Mouse (Mus musculus) frontal cortex, postnatal 14 days (tissue): ENCODE results near the gene Atp6v1b1.

Experiments
- DNase-seq, 2 experiments: peaks; one replicate each; pipeline ENCODE4 v3.0.0; 2022; ENCODE audit warnings: low spot score in 2 of 2

The Atp6v1b1 gene

GRCm38 (mm10) chr6:83742761-83743160 is at the start of gene Atp6v1b1:
Gene Atp6v1b1, plus strand, starts transcription at chr6:83742990.
- no peak for DNase-seq

- no peak for DNase-seq
Measured at GRCm38 (mm10) chr6:83693835-83694234, 49.0 kb upstream of the Atp6v1b1 start.

GRCm38 (mm10) chr6:83695731-83696130 is 47.1 kb upstream of the Atp6v1b1 start:
- no peak for DNase-seq

- no peak for DNase-seq
Measured at GRCm38 (mm10) chr6:83696684-83697083, 46.1 kb upstream of the Atp6v1b1 start.

GRCm38 (mm10) chr6:83697932-83698331 is 44.9 kb upstream of the Atp6v1b1 start:
- no peak for DNase-seq

- DNase-seq: no peak
Measured at GRCm38 (mm10) chr6:83699971-83700370, 42.8 kb upstream of the Atp6v1b1 start.

- no peak for DNase-seq
Measured at GRCm38 (mm10) chr6:83701001-83701400, 41.8 kb upstream of the Atp6v1b1 start.

GRCm38 (mm10) chr6:83702146-83702999 is 40.4 kb upstream of the Atp6v1b1 start:
- DNase-seq: no peak

- DNase-seq: no peak
Measured at GRCm38 (mm10) chr6:83703000-83703721, 39.6 kb upstream of the Atp6v1b1 start.

- no peak for DNase-seq
Measured at GRCm38 (mm10) chr6:83703722-83704078, 39.1 kb upstream of the Atp6v1b1 start.

- DNase-seq: no peak
Measured at GRCm38 (mm10) chr6:83704294-83704693, 38.5 kb upstream of the Atp6v1b1 start.

- no peak for DNase-seq
Measured at GRCm38 (mm10) chr6:83704701-83705100, 38.1 kb upstream of the Atp6v1b1 start.

- no peak for DNase-seq
Measured at GRCm38 (mm10) chr6:83707738-83708510, 34.9 kb upstream of the Atp6v1b1 start.

- DNase-seq: no peak
Measured at GRCm38 (mm10) chr6:83710361-83711066, 32.3 kb upstream of the Atp6v1b1 start.

- no peak for DNase-seq
Measured at GRCm38 (mm10) chr6:83711067-83711675, 31.6 kb upstream of the Atp6v1b1 start, which contains the start of gene Vax2. Gene Vax2, plus strand, starts transcription at chr6:83711264.

GRCm38 (mm10) chr6:83711725-83712475 is 30.9 kb upstream of the Atp6v1b1 start:
- DNase-seq: no peak

GRCm38 (mm10) chr6:83713271-83714136 is 29.3 kb upstream of the Atp6v1b1 start:
- DNase-seq: no peak

- no peak for DNase-seq
Measured at GRCm38 (mm10) chr6:83714221-83715123, 28.3 kb upstream of the Atp6v1b1 start.
